Mouse (Mus musculus): Measurements from ENCODE around the gene Gsta4. TPM values are rescaled to one million over a fixed set of nuclear protein-coding genes. Genes with fewer than 3 reads are reported as not detected.
A peak's percentile ranks its signal among the peaks of the same experiment; 100 is the strongest.

Gene Gsta4
- polyA plus RNA-seq, 1 experiment from 2014 or later, result 71.7 TPM

DNA sequence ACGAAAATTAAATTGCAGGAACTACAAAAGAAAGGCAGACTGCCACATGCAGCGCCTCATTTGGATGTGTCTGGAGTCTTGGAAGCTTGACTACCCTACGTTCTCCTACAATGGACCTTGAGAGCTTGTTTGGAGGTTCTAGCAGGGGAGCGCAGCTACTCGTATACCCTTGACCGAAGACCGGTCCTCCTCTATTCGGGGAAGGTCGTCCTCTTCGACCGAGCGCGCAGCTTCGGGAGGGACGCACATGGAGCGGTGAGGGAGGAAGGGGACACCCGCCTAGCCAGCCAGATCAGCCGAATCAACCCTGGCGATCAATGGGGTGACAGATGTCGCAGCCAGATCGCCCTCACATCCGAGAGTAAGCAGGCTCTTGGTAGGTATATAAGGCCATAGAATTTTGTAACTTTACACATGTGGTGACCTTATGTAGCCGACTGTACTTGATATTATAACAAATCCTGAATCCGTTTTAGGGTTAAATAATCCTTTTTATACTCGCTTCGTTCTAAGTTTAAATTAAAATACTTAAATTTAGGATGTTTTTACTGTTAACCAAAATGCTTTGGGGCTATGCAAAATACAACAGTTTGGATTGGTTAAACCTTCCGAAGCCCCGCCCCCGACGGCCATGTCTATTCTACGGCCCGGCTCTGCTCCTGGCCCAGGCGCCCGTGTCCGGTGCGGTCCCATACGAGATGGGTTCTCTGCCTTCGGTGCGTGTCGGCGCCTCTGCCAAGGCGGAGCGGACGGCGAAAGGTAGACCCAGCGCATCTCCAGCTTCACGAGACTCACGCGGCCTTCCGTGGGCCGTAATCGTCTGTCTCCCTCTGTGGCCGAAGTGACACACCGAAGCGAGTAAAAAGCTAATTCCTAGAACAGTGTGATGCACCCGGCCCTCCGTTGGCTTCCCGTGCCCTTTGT lies 7.0 kb upstream of the Gsta4 start:
- Histone ChIP-seq H3K9ac (ENCODE audit: low read length) (peak overlapping the region; percentile 94), H3K9me3 (replicated peaks; ENCODE audit: control insufficient read depth, low read length) (no peaks in the 10 kb centered on the region), H3K4me1 (ENCODE audit: control insufficient read depth, insufficient read depth, low read length) (peaks cover 7% of the 10 kb centered on the region; the same call in 1 of the 2 replicates), H3K27ac (ENCODE audit: low read length) (peak overlapping the region; percentile 99), H3K27me3 (ENCODE audit: control insufficient read depth, insufficient read depth, low read length) (no peaks in the 10 kb centered on the region), H3K36me3 (ENCODE audit: control insufficient read depth, insufficient read depth) (no peaks in the 10 kb centered on the region), H3K4me3 (ENCODE audit: low read length) (peak overlapping the region; percentile 83), H3K4me2 (ENCODE audit: low read depth, low read length) (peak overlapping the region; percentile 67)
- peak; percentile 99 for ATAC-seq (replicated peaks; ENCODE audit: extremely low read depth, insufficient read depth, low FRiP score)
- under 1% methylated on average over 49 of the region's 58 CpGs for WGBS

GRCm38 (mm10) chr9:78176201-78176727 lies 6.3 kb upstream of the Gsta4 start:
- no peaks in the 10 kb centered on the region for H3K27me3 ChIP-seq (ENCODE audit: control insufficient read depth, insufficient read depth, low read length)
- WGBS, result 1% methylated on average over 22 of the region's 22 CpGs
- H3K4me1 ChIP-seq (ENCODE audit: control insufficient read depth, insufficient read depth, low read length), result peaks cover 7% of the 10 kb centered on the region; the same call in 1 of the 2 replicates
- peak overlapping the region; percentile 83 for H3K4me3 ChIP-seq (ENCODE audit: low read length)
- no peaks in the 10 kb centered on the region for H3K9me3 ChIP-seq (replicated peaks; ENCODE audit: control insufficient read depth, low read length)
- H3K4me2 ChIP-seq (ENCODE audit: low read depth, low read length), result peak overlapping the region; percentile 67
- peak overlapping the region; percentile 99 for H3K27ac ChIP-seq (ENCODE audit: low read length)
- peak; percentile 47 for ATAC-seq (replicated peaks; ENCODE audit: extremely low read depth, insufficient read depth, low FRiP score)
- H3K36me3 ChIP-seq (ENCODE audit: control insufficient read depth, insufficient read depth), result no peaks in the 10 kb centered on the region
- H3K9ac ChIP-seq (ENCODE audit: low read length), result peak overlapping the region; percentile 94

DNA sequence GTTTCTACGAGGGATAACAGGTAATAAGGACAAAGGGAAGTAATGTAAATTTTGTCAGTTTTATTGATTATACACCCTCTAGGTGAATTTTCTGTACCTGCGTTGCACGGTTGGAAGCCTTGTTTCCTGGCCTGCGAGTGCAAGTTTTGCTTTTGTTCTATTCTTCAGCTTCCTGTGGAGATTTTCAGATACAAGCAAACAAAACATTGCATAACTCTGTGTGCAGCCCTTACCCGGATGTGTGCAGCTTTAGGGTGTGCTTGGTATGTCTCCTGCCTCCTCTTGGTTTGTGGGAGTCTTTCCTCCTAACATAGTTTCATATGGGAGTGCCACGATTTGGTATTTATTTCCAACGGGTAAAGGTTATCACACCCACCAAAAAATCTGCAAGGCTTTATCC lies 5.7 kb upstream of the Gsta4 start:
- Histone ChIP-seq H3K4me1 (ENCODE audit: control insufficient read depth, insufficient read depth, low read length) (peaks cover 7% of the 10 kb centered on the region; the same call in 1 of the 2 replicates), H3K36me3 (ENCODE audit: control insufficient read depth, insufficient read depth) (no peaks in the 10 kb centered on the region), H3K4me2 (ENCODE audit: low read depth, low read length) (peak overlapping the region; percentile 67), H3K9ac (ENCODE audit: low read length) (peak overlapping the region; percentile 94), H3K4me3 (ENCODE audit: low read length) (peak overlapping the region; percentile 83), H3K27ac (ENCODE audit: low read length) (peak overlapping the region; percentile 99), H3K27me3 (ENCODE audit: control insufficient read depth, insufficient read depth, low read length) (no peaks in the 10 kb centered on the region), H3K9me3 (replicated peaks; ENCODE audit: control insufficient read depth, low read length) (no peaks in the 10 kb centered on the region)
- ATAC-seq (replicated peaks; ENCODE audit: extremely low read depth, insufficient read depth, low FRiP score), result no peak
- 39% methylated on average over 7 of the region's 7 CpGs for WGBS

DNA sequence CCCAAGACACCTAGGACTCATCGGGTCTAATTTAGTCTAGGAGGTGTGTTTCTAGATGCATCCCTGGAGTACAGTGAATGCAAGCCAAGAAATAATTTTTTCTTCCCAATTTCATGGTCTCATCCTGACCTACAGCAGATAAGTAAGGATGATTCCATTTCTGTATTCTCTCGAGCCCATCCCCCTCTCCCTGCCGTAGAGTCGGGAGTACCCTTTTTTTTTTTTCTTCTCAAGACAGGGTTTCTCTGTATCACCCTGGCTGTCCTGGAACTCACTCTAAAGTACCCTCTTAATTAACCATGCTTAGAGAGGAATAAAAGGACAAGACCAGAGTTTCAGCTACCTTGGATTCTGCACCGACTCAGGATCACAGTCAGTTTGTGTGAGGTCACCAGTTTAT lies 4.4 kb upstream of the Gsta4 start:
- Histone ChIP-seq H3K27ac (ENCODE audit: low read length) (no peak overlapping the region), H3K9ac (ENCODE audit: low read length) (no peak overlapping the region), H3K9me3 (replicated peaks; ENCODE audit: control insufficient read depth, low read length) (no peaks in the 10 kb centered on the region), H3K36me3 (ENCODE audit: control insufficient read depth, insufficient read depth) (no peaks in the 10 kb centered on the region), H3K4me1 (ENCODE audit: control insufficient read depth, insufficient read depth, low read length) (peaks cover 7% of the 10 kb centered on the region; the same call in 1 of the 2 replicates), H3K4me2 (ENCODE audit: low read depth, low read length) (no peak overlapping the region), H3K27me3 (ENCODE audit: control insufficient read depth, insufficient read depth, low read length) (no peaks in the 10 kb centered on the region), H3K4me3 (ENCODE audit: low read length) (no peak overlapping the region)
- no peak for ATAC-seq (replicated peaks; ENCODE audit: extremely low read depth, insufficient read depth, low FRiP score)
- 73% methylated on average over 5 of the region's 5 CpGs for WGBS

DNA sequence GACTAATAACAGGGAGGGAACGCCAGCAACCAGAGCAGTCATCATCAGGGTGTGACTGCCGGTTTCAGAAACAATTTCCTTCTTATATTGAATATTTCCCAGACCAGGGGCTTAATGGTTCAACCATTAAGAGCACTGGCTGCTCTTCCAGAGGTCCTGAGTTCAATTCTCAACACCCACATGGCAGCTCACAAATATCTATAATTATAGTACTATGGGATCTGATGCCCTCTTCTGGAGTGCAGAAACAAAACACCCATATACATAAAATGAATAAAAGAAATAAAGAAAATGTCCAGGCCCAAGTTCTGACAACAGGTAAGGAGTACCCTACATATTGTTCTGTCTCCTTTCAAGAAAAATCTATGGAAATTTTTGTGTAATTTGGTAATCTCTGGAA lies 3.5 kb upstream of the Gsta4 start:
- Histone ChIP-seq H3K36me3 (ENCODE audit: control insufficient read depth, insufficient read depth) (no peaks in the 10 kb centered on the region), H3K4me2 (ENCODE audit: low read depth, low read length) (no peak overlapping the region), H3K9me3 (replicated peaks; ENCODE audit: control insufficient read depth, low read length) (no peaks in the 10 kb centered on the region), H3K9ac (ENCODE audit: low read length) (no peak overlapping the region), H3K27me3 (ENCODE audit: control insufficient read depth, insufficient read depth, low read length) (no peaks in the 10 kb centered on the region), H3K4me3 (ENCODE audit: low read length) (no peak overlapping the region), H3K27ac (ENCODE audit: low read length) (no peak overlapping the region), H3K4me1 (ENCODE audit: control insufficient read depth, insufficient read depth, low read length) (peaks cover 7% of the 10 kb centered on the region; the same call in 1 of the 2 replicates)
- WGBS, result 89% methylated on average over 2 of the region's 2 CpGs
- no peak for ATAC-seq (replicated peaks; ENCODE audit: extremely low read depth, insufficient read depth, low FRiP score)

GRCm38 (mm10) chr9:78185686-78186085 lies 3.1 kb downstream of the Gsta4 start:
- Histone ChIP-seq H3K27ac (ENCODE audit: low read length) (no peak overlapping the region), H3K9me3 (replicated peaks; ENCODE audit: control insufficient read depth, low read length) (no peaks in the 10 kb centered on the region), H3K4me3 (ENCODE audit: low read length) (no peak overlapping the region), H3K4me1 (ENCODE audit: control insufficient read depth, insufficient read depth, low read length) (peaks cover 3% of the 10 kb centered on the region), H3K27me3 (ENCODE audit: control insufficient read depth, insufficient read depth, low read length) (no peaks in the 10 kb centered on the region), H3K4me2 (ENCODE audit: low read depth, low read length) (no peak overlapping the region), H3K36me3 (ENCODE audit: control insufficient read depth, insufficient read depth) (no peaks in the 10 kb centered on the region), H3K9ac (ENCODE audit: low read length) (no peak overlapping the region)
- no peak for ATAC-seq (replicated peaks; ENCODE audit: extremely low read depth, insufficient read depth, low FRiP score)
- WGBS, result 75% methylated on average over 9 of the region's 9 CpGs

GRCm38 (mm10) chr9:78188910-78189309 lies 6.3 kb downstream of the Gsta4 start:
- ATAC-seq (replicated peaks; ENCODE audit: extremely low read depth, insufficient read depth, low FRiP score), result no peak
- Histone ChIP-seq H3K9me3 (replicated peaks; ENCODE audit: control insufficient read depth, low read length) (no peaks in the 10 kb centered on the region), H3K4me2 (ENCODE audit: low read depth, low read length) (no peak overlapping the region), H3K9ac (ENCODE audit: low read length) (no peak overlapping the region), H3K27ac (ENCODE audit: low read length) (no peak overlapping the region), H3K4me1 (ENCODE audit: control insufficient read depth, insufficient read depth, low read length) (peaks cover 14% of the 10 kb centered on the region), H3K4me3 (ENCODE audit: low read length) (no peak overlapping the region), H3K36me3 (ENCODE audit: control insufficient read depth, insufficient read depth) (no peaks in the 10 kb centered on the region), H3K27me3 (ENCODE audit: control insufficient read depth, insufficient read depth, low read length) (no peaks in the 10 kb centered on the region)
- WGBS, result 51% methylated on average over 8 of the region's 8 CpGs

GRCm38 (mm10) chr9:78190651-78191634 lies 8.4 kb downstream of the Gsta4 start:
- Histone ChIP-seq H3K27me3 (ENCODE audit: control insufficient read depth, insufficient read depth, low read length) (no peaks in the 10 kb centered on the region), H3K36me3 (ENCODE audit: control insufficient read depth, insufficient read depth) (no peaks in the 10 kb centered on the region), H3K9ac (ENCODE audit: low read length) (peak overlapping the region; percentile 70), H3K4me1 (ENCODE audit: control insufficient read depth, insufficient read depth, low read length) (peaks cover 14% of the 10 kb centered on the region), H3K4me3 (ENCODE audit: low read length) (peak overlapping the region; percentile 63), H3K27ac (ENCODE audit: low read length) (0 out of 2 replicates have a peak overlapping the region, but pooled peaks have one; percentile 61), H3K4me2 (ENCODE audit: low read depth, low read length) (peak overlapping the region; percentile 87), H3K9me3 (replicated peaks; ENCODE audit: control insufficient read depth, low read length) (no peaks in the 10 kb centered on the region)
- ATAC-seq (replicated peaks; ENCODE audit: extremely low read depth, insufficient read depth, low FRiP score), result no peak
- 5% methylated on average over 19 of the region's 19 CpGs for WGBS

Measured in heart, embryonic 16.5 days (tissue).